In genomic region chr5:37010666-37011317, GRCm38 (mm10) we compare ENCODE assay signal across 11 mouse cellular contexts. TPM values are rescaled to one million over a fixed set of nuclear protein-coding genes. Genes with fewer than 3 reads are reported as not detected.
DNase-seq lines count a peak whose midpoint lies in the region; ATAC-seq and TF ChIP-seq lines count a peak whose summit lies in the region.
"Had no signal": no experiment of that assay in that cellular context is flagged by ENCODE, and none has a peak within 500 bp of the region (broad histone marks: within the 10 kb centered on the region; RNA-seq: fewer than 3 reads in every experiment).

No protein-coding gene starts in this region.

- no peak overlapping the region for H3K4me2 ChIP-seq in forebrain, embryonic 16.5 days (ENCODE audit: low read length)
- no peak overlapping the region for H3K4me2 ChIP-seq in intestine, postnatal 0 days (replicated peaks; ENCODE audit: low read depth)
- H3K4me2 ChIP-seq: midbrain, embryonic 12.5 days had no signal

- 68% methylated on average over 10 of the region's 10 CpGs for WGBS in forebrain, embryonic 16.5 days
- WGBS in intestine, postnatal 0 days: 75% methylated on average over 10 of the region's 10 CpGs

- peaks cover 7% of the 10 kb centered on the region for H3K9me3 ChIP-seq in forebrain, embryonic 16.5 days (ENCODE audit: control insufficient read depth, low read length)
- no peaks in the 10 kb centered on the region for H3K9me3 ChIP-seq in intestine, postnatal 0 days (ENCODE audit: control insufficient read depth)

- peaks cover 4% of the 10 kb centered on the region; the same call in 1 of the 2 replicates for H3K4me1 ChIP-seq in forebrain, embryonic 16.5 days (replicated peaks; ENCODE audit: control insufficient read depth, insufficient read depth, low read length)
- no peaks in the 10 kb centered on the region for H3K4me1 ChIP-seq in intestine, postnatal 0 days (replicated peaks; ENCODE audit: control insufficient read depth, insufficient read depth, low read length)

- H3K27me3 ChIP-seq in forebrain, embryonic 16.5 days (replicated peaks; ENCODE audit: control insufficient read depth, insufficient read depth, low read length): 0 out of 2 replicates have a peak, but pooled peaks cover 10% of the 10 kb centered on the region
- H3K27me3 ChIP-seq in intestine, postnatal 0 days (replicated peaks; ENCODE audit: control insufficient read depth, insufficient read depth, low read length): no peaks in the 10 kb centered on the region

- H3K9ac ChIP-seq in forebrain, embryonic 16.5 days (replicated peaks; ENCODE audit: low read depth, low read length): no peak overlapping the region
- no peak overlapping the region for H3K9ac ChIP-seq in intestine, postnatal 0 days (ENCODE audit: low read depth, low read length)
- H3K9ac ChIP-seq: midbrain, embryonic 12.5 days had no signal

- TF ChIP-seq CTCF in intestine, postnatal 0 days (IDR thresholded peaks at IDR 0.05; ENCODE audit: low read depth): no peak

- DNase-seq in frontal cortex, postnatal 36 days (ENCODE audit: low spot score in 2 of 2): peak; percentile 61 to 72
- no peak for DNase-seq in frontal cortex, postnatal 25 days (ENCODE audit: low spot score in 2 of 2)
- DNase-seq in layer of hippocampus, postnatal 14 days (ENCODE audit: low spot score in 2 of 2): peak; percentile 46 to 70
- DNase-seq in right cerebral cortex, adult 18-20 months: peak; percentile 78
- no peak for DNase-seq in spleen, postnatal 36 days (ENCODE audit: low spot score in 2 of 2)
- DNase-seq: thymus, adult 2 months had no signal

- H3K4me3 ChIP-seq in forebrain, embryonic 16.5 days (replicated peaks; ENCODE audit: low read length): no peak overlapping the region
- H3K4me3 ChIP-seq in intestine, postnatal 0 days (ENCODE audit: low read depth, low read length): no peak overlapping the region
- H3K4me3 ChIP-seq: midbrain, embryonic 12.5 days had no signal

- peak; percentile 81 for ATAC-seq in forebrain, embryonic 16.5 days
- no peak for ATAC-seq in CD4-positive, CD25-positive, alpha-beta regulatory T cell, adult 4 months
- no peak for ATAC-seq in intestine, postnatal 0 days
- ATAC-seq: inflammation-experienced regulatory T-cells, adult 6 months had no signal

- H3K36me3 ChIP-seq in forebrain, embryonic 16.5 days (ENCODE audit: control insufficient read depth, insufficient read depth): no peaks in the 10 kb centered on the region
- H3K36me3 ChIP-seq in intestine, postnatal 0 days (ENCODE audit: control insufficient read depth, insufficient read depth): no peaks in the 10 kb centered on the region
- H3K36me3 ChIP-seq: midbrain, embryonic 12.5 days had no signal

- H3K27ac ChIP-seq in forebrain, embryonic 16.5 days (ENCODE audit: low read length): no peak overlapping the region
- H3K27ac ChIP-seq in intestine, postnatal 0 days (ENCODE audit: low read depth, low read length): no peak overlapping the region
- H3K27ac ChIP-seq: midbrain, embryonic 12.5 days had no signal

RNA-seq across cellular contexts. Expression of gene Wfs1, which starts 21.8 kb away (rescaled TPM):
- polyA plus RNA-seq in forebrain, embryonic 16.5 days (2015; fragmentation: Nextera tagmentation; extraction: Ambion mirVana): 8.5 and 10.7 TPM in 2 replicates
- 100 to 1,000 TPM; 115 to 126 TPM for total RNA-seq in layer of hippocampus, postnatal 14 days (2021)
- polyA plus RNA-seq in CD4-positive, CD25-positive, alpha-beta regulatory T cell, adult 4 months (2017; shearing (Covaris generic)): 1 to 10 TPM in 1 of 2 experiments, under 1 TPM in 1; 0.81 to 1.7 TPM
- 12.8 and 15.6 TPM in 2 replicates for polyA plus RNA-seq in intestine, postnatal 0 days (2015; fragmentation: Nextera tagmentation; extraction: Ambion mirVana)

Comparison
In these comparisons a context has a peak if more than half of its experiments do, and no peak if none do; other contexts are left out.
1. DNase-seq: peak in frontal cortex, postnatal 36 days (2 of 2), layer of hippocampus, postnatal 14 days (2 of 2) and right cerebral cortex, adult 18-20 months (single experiment); none in frontal cortex, postnatal 25 days (0 of 2) and spleen, postnatal 36 days (0 of 2).